Mouse (Mus musculus) regulatory T cell (primary cell): ENCODE measurements around the gene Frat2.

Experiments
- in situ Hi-C: fragments of 300-600 bp; cut with MboI, MseI; formaldehyde crosslinking; loops from one replicate; pipeline ENCODE4 v1.15.1; 2025; ENCODE audit warnings: high pct_unique_total_duplicates

Gene Frat2

DNA sequence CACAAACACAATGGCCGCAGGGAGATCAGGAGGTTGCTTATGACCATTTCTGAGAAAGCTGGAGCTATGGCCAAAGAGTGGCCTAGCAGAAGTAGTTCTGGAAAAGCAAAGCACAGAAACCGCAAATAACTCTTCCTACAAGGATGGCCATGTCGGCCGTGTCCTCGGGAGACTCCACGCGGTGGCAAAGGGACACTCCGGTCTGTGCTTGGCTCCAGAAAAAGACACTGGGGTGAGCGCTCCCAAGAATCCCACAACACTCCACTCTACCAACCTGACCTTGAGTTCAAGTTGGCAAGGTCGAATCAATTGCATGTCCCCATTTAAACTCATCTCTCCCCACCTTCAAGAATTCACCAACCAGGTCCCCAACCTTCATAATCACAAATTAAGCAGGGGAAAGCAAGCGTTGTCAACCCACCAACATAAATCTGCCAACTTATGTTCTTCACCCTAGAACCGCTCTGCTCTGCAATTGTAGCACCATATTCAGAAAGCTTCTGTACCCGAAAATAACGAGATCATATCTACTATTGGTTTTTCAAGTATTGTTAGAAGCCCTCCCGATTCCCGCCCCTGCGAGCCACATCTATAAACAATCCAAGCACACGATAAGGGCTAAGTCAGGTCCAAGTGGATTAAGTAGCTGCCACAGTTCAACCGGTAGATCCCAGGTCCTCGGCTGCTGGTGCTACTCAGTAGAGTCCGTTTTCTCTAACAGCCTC is 1.4 kb downstream of the Frat2 start:
- in situ Hi-C loops, result loop anchor here (5.0 to 10.0 kb wide), 2 partner anchors 46 to 1678 kb away; partner anchors contain the start of gene Got1

DNA sequence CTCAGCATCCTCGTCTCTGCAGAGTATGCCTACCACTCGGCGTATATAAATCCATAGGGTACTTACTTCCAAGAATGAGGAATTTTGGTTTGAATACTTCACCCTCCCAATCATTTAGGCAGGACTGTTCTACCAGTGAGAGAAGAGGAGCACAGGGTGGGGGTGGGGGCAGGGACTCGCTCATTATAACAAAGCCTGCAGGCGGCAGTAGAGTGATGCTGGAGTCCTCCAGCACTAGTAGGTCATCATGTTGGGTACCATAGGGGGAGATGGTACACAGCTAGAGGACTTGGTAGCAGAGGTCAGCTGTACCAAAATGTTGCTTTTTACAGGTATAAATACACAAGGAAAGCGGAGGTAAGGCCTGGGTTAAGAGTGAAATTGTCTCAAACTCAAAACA is 3.6 kb downstream of the Frat2 start:
- in situ Hi-C loops, result loop anchor here (10.0 kb wide), 1 partner anchor 1680 kb away; the partner anchor contains the start of gene Got1

DNA sequence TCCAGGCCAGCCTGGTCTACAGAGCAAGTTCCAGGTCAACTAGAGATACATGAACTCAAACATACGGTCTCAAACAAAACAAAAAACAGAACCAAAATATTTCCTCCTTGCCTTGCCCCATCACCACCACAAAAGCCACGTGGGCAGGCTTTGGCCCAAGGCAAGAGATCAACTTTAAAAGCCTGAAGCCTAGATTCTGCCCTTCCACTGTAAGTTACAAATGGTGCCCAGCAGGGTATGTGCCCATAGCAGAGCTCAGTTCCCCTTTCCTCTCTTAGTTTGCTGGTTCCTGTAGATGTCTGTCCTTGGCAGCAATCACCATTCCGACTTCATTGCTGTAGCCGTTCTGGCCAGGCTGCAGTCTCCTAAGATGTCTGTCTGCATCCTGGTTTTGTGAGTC is 5.2 kb downstream of the Frat2 start:
- in situ Hi-C loops, result loop anchor here (10.0 kb wide), 1 partner anchor 1682 kb away; the partner anchor contains the start of gene Got1

DNA sequence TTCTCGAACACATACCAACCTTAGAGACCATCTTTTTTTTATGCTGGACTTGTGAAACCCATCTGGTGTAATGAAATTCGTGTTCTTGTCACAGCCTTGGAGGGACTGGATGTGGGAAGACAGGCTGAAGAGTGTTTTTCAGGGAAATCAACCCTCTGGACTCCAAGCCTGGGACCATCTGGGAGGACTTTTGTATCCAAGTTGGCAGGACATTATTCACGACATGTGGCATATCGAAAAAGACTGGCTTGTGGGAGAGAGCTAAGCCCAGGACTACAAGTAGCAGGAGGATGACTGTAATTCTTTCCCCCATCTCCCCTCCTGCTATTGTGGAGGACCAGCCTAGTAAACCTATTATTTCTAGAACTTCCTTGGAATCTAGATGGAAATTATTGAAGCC is 5.7 kb downstream of the Frat2 start:
- in situ Hi-C loops, result loop anchor here (10.0 kb wide), 1 partner anchor 1683 kb away; the partner anchor contains the start of gene Got1

DNA sequence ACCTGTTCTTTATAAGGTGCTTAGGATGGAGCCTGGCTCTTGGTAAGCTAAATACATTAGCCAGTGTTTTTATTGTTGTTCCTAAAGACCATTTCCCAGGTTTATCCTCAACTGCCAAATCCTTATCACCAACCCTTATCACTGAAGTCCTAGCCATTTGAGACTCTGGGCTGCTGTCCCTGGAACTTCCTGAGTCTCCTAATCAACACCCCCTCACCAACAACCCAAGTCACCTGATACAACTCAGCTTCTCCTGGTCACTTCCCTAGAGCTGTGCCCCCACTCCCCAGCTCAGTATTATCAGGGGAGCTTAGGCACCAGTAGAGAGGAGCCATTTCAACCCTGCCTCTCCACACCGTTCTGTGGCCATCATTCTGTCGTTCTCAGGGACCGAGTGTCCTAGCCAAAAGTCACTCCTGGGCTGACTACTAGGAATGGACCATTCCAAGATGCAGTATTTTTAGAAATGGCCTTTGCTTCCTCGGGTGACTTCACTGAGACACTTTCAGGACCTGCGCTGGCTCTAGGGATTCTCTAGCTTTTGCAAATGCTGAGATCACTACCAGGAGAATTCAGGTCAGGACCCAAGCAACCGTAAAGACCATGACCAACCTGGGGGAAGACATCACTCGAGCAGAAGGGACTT is 6.7 kb downstream of the Frat2 start:
- in situ Hi-C loops, result loop anchor here (10.0 kb wide), 1 partner anchor 1684 kb away; the partner anchor contains the start of gene Got1

DNA sequence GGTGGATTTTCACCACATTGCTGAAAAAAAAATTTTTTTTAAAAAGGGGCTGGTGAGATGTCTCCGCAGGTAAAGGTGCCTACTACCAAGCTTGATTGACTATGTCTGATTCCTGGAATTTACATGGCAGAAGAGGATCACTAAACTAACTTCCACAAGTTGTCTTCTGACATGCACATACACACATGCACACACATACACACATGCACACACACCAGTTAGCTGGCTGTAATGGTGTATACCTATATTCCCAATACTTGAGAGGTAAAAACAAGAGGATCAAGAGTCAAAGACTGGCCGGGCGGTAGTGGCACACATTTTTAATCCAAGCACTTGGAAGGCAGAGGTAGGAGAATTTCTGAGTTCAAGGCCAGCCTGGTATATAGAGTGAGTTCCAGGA is 8.2 kb downstream of the Frat2 start:
- in situ Hi-C loops, result loop anchor here (10.0 kb wide), 2 partner anchors 515 to 1685 kb away; partner anchors contain the start of gene Got1

DNA sequence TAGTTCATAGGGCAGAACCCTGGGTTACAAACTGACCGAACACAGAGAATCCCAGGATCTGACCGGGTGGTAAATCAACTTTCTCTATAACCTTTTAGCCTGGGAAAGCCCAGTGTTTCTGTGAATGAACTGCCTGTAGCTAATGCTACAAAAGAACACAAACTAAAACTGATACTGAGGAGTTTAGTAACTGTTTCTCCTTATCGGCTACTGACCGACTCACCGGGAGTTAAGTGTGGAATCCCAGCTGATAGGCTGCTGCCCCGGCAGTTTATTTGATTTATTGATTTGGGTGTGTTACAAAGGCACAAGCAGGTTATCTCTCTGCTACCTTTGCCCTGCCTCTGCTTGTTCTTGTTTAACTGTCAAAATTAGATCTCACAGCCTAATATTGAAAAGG is 9.1 kb downstream of the Frat2 start:
- in situ Hi-C loops, result loop anchor here (10.0 kb wide), 1 partner anchor 514 kb away; no protein-coding TSS in a partner anchor

DNA sequence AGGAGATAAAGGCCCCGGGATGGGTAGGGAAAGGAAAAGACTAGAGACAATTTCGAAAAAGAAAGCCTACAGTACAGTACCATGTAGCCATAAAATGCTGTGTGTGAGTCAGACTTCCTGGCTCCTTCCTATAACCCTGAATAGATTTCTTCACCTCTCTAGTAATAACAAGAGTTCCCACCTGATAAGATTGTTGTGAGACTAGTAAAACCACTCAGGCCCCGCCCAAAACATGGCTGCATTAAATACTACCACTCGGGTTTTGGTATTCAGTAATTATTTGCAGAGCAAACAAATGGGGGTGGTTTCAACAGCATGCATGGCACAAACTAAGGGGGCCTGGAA is 10.0 kb downstream of the Frat2 start:
- in situ Hi-C loops, result loop anchor here (10.0 kb wide), 1 partner anchor 513 kb away; no protein-coding TSS in a partner anchor

DNA sequence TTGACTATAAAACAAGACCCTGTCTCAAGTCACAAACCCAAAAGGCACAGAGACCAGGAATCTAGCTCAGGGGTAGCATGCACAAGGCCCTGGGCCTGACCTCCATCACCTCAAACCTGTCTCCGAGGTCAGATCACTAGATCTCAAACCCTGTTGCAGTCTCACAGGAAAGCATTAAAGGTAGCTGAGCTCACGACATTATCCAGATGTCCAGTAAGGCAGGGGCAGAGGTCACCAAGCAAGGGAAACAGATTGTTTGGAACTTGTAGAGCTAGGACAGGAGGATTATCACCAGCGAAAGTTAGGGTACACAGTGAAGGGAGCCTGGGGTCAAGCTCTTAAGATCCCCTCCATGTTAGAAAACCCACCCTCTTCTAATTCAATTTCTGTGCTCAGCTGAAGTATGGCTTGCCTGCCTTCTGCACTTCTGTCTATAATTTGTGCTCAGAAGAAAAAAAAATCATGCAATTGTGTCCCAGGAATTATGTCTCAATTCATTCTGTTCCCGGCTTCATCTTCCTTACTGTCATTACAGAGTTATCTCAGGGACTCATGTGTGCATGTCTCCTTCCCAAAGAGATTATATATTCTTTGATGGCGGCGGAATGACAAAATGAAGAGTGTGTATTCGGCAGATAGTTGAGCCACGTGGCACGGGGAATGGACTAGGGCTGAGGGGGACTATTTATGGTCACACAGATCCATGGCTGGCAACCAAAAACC is 10.6 kb downstream of the Frat2 start:
- in situ Hi-C loops, result loop anchor here (10.0 kb wide), 1 partner anchor 513 kb away; no protein-coding TSS in a partner anchor

DNA sequence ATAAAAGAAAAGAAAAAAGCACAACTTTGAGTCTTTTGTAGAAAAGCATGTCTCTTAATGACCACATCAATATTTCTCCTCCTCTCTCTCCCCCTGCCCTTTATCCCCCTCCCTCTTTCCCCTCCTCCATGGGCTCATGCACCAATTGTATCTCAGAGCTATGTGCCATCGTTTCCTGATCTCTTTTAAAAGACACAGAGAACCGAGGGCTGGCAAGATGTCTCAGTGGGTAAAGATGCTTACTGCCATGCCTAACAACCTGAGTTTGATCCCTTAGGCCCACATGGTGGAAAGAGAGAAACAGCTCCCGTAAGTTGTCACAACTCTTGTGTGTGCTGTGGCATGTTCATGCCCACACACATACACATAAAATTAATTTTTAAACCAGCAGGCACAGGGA is 11.2 kb downstream of the Frat2 start:
- in situ Hi-C loops, result loop anchor here (10.0 kb wide), 1 partner anchor 512 kb away; no protein-coding TSS in a partner anchor

DNA sequence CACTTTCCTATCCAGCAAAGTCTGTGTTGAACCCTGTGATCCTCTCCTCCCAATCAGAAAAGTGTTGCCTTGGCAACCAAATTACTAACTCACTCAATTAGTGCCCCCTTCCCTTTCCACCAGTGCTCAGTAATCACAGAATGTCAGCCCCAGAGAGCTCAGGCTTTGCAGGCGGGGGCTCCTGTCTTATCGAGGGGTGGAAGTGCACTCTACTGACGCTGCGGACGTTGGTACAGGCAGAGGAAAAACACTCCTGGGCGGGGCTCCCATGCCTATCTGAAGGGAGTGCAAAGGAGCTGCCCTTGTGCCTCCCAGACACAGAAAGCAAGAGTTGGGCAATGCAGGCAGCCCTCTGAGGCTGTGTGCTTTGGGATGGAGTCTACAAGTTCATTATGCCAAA is 12.1 kb downstream of the Frat2 start:
- in situ Hi-C loops, result loop anchor here (10.0 kb wide), 1 partner anchor 511 kb away; no protein-coding TSS in a partner anchor

DNA sequence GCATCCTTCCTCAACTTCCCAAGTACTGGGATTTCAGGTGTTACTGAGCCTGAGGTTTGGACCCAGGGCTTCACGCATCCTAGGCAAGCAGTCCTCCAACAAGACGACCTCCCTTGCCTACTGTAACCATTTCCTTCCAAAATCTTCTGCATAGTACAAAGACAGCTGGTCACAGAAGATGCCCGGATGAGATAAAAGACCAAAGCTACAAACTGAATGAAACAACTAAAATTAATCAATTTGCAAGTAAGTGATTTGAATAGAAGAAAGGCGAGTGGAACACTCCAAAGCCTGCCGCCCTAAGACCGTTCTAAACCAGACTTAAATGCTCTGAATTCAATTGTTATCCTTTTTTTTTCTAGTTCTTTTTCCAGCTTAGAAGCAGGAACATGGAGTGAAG is 12.5 kb downstream of the Frat2 start:
- in situ Hi-C loops, result loop anchor here (10.0 kb wide), 1 partner anchor 511 kb away; no protein-coding TSS in a partner anchor

DNA sequence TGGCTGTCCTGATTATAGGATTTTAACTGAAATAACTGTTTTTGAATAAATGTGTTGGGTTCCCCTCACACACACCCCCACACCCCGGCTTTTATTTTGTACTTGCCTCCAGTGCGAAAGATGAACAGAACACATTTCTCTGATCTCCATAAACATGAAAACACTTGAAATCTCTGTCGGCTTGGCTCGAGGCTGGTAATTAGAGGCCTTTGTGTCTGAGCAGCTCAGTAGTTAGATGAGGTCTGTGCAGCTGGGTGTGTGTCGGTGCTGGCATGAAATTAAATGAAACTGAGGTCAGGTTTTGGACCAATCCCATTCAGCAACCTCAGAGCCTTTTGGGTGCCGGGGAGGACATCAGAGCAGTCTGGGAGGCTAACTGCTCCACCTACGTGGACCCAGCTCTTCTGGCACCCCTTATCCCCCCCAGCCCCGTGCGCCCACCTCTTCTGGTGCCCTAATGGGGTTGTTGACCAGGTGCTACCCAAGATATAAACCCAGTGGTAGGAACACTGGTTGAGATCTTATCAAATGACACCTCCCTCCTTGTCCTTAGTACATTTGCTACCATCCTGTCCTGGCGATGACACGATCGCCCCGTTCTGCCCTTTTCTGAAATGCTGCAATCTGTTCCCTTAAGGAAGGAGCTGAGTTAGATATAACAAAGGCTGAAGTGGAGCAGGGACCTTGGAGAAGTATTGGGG is 15.3 kb downstream of the Frat2 start:
- in situ Hi-C loops, result loop anchor here (10.0 kb wide), 1 partner anchor 508 kb away; no protein-coding TSS in a partner anchor

DNA sequence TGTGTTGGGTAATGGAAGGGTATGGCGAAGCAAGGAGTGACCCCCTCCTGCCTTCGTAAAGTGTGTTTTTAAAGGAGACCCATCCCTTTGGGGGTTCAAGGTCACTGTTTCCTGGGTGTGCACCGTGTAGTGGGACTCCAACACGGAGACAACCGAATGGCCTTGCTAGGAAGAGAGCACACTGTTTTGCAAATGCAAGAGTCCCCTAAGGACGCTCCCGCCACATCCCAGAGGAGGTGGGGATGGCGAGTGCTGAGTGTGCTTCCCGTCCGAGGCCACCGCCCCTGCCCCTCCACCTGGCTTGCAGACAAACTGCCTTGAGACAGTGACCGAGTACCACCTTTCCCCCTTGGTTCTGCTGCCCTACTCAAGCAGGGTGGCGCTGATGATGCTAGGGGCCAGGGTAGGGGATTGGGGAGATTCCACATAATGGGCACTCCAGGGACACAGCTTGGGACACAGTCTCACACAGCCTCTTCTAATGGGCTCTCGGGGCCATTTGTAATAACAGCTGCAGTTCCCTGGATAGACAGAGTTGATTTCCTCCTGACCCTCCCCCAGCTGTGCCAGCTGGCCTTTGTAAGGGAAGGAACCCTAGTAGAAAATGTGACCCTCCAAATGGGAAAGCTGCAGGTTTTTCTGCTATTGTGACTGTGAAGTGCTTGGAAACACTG is 16.1 kb downstream of the Frat2 start:
- in situ Hi-C loops, result loop anchor here (10.0 kb wide), 1 partner anchor 507 kb away; no protein-coding TSS in a partner anchor

DNA sequence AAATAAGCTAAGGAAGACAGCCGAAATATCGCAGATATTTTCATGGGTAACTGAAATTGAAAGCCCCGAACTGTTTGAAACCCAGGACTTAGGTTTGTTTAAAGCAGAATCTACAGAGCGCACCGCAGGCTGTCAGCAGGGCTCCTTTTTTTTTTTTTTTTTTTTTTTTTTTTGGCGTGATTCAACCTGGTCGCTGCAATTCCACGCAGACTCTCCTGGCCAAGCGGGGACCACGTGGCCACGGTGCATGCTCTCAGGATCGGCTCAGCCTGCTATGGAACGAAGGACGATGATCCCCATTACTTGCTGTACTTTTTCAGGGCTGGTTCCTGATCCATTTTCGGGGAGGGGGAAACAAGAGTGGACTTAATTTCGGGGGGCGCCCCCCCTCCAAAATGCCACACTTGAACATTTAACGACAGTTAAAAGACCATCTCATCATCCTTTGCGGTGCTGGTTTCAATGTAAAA is 16.8 kb downstream of the Frat2 start:
- in situ Hi-C loops, result loop anchor here (10.0 kb wide), 1 partner anchor 506 kb away; no protein-coding TSS in a partner anchor

DNA sequence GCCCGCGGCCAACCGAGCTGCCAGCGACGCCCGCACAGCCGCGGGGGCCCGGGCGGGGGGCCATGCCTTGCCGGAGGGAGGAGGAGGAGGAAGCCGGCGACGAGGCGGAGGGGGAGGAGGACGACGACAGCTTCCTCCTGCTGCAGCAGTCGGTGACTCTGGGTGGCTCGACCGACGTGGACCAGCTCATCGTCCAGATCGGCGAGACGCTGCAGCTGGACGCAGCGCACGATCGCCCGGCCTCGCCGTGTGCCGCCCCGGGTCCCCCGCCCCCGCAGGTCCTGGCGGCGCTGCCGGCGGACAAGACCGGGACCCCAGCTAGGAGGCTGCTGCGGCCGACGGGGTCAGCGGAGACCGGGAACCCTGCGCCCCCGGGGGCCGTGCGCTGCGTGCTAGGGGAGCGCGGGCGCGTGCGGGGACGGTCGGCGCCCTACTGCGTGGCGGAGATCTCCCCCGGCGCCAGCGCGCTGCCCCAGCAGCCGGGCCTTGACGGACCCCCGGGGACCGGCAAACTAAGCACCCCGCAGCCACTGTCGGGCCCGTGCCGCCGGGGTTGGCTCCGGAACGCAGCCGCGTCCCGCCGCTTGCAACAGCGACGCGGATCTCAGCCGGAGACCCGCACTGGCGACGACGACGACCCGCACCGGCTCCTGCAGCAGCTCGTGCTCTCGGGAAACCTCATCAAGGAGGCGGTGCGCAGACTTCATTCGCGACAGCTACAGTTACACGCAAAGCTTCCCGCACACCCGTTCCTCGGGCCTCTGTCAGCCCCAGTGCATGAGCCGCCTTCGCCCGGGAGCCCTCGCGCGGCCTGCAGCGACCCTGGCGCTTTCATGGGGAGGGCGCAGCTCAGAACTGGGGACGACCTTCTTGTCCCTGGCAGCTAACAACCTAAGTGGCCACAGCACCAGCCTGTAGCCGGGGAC is 17.6 kb downstream of the Frat2 start:
- in situ Hi-C loops, result loop anchor here (10.0 kb wide), 1 partner anchor 506 kb away; no protein-coding TSS in a partner anchor

DNA sequence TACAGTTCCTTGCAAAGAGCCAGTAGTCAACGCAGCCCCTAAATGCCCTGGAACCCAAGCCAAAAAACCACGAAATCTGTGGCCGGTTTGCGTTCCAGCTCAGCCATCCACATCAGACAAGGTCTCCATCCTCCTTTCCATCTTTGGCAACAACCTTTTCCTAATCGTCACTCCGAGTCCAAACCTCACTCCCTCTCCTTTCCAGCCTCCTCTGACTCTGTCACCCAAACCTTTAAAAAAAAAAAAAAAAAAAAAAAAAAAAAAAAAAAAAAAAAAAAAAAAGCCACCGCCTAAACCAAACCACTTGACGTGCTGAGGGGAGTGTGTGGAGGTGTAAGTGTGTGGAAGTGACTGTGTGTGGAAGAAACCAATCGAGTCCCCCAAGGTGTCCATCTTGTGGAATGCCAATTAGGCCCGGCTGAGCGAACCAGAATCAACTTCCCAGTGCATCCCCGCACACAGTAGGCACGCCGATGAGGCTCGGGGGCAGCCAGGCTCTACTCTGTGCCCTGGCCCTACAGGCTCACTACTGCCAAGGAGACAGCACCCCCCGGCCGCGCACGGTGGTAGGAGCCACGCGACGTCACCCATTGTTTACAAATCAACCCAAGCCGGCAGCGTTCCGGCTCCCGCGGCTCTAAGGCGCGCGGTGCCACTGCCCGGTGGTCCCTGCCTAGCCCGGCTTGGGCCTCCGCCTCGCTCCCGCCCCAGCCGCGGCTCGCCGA is 18.4 kb downstream of the Frat2 start, which contains the start of gene Frat1:
TSS of gene Frat1 (plus strand) at position 590 of the 725 bp plus-strand sequence.
- in situ Hi-C loops, result loop anchor here (10.0 kb wide), 1 partner anchor 505 kb away; no protein-coding TSS in a partner anchor

DNA sequence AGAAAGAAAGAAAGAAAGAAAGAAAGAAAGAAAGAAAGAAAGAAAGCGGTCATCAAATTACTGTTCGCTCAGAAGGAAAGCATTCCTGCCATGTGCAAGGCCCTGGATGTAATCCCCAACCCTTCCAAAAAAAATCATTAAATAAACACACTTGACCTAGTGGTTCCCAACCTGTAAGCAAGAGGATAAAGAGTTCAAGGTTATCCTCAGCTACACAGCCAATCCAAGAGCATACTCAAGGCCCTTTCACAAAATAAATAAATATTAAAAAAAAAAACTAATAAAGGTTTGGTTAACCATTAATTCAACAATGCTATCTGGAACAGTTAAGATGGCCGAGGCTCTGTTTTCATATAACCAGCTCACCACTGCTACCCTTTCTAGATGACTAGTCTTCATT is 19.0 kb downstream of the Frat2 start:
- in situ Hi-C loops, result no loop called here
